Mouse (Mus musculus): ENCODE measurements around the gene Olfr808. TPM values are rescaled to one million over a fixed set of nuclear protein-coding genes. Genes with fewer than 3 reads are reported as not detected.

The Olfr808 gene
- total RNA-seq (2014; rRNA removed), result not detected in 2 replicates
- polyA plus RNA-seq (2015; fragmentation: Nextera tagmentation; extraction: Ambion mirVana), result not detected in 2 replicates

DNA sequence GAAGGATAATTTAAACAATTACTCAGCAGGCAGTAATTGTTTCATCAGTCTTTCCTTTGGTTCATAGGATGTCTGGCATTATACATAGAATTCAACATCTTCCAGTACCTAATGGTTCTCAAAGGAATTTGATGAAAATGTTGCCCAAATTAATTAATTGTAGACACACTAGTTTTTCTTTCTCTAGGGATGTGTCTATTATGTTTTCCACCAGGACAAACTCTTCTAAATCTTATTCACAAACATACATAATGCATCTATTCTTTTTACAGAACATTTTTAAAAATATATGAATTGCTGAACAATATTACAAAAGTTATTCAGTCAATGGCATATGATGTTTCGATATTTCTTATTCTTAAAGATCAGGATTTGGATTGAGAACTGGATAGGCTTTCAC, at the start of gene Olfr808:
TSS of gene Olfr808 (plus strand) at position 301 of the 400 bp plus-strand sequence.
- DNase-seq (ENCODE audit: low spot score) (no peak), ATAC-seq (no peak)
- WGBS, result 98% methylated on average over 1 of the region's 1 CpGs
- Histone ChIP-seq H3K27ac (no peak within 1 kb of the TSS), H3K4me1 (ENCODE audit: insufficient read depth, low read length) (no peaks in the 10 kb centered on the region), H3K27me3 (ENCODE audit: insufficient read depth, low read length) (no peaks in the 10 kb centered on the region), H3K9ac (replicated peaks; ENCODE audit: low read length) (no peak within 1 kb of the TSS), H3K9me3 (ENCODE audit: low read length) (no peaks in the 10 kb centered on the region), H3K4me2 (ENCODE audit: low read depth, low read length) (no peak within 1 kb of the TSS), H3K4me3 (ENCODE audit: low read length) (no peak within 1 kb of the TSS), H3K36me3 (ENCODE audit: insufficient read depth, low read length) (no peaks in the 10 kb centered on the region)
- no peak for TF ChIP-seq CTCF (IDR thresholded peaks at IDR 0.05; ENCODE audit: low read depth)

DNA sequence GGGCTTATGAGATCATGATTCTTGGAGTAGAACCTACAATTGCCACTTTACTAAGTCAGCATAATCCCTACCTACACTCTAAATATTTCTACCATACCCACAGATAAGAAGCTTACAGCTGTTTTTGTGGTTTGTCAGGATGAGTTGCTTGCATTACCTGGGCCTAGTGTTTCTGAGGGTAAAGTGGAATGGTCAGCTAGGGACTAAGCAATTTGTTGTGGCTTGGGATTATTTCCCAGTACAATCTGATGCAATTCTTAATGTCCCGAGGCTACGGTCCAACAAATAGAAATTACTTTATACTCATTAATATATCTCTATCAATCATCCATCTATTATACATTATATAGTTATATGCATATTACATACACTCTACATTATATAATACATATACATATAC, 36.0 kb upstream of the Olfr808 start, which contains the start of gene Olfr805:
TSS of gene Olfr805 (minus strand) at position 101 of the 400 bp plus-strand sequence.
- DNase-seq (ENCODE audit: low spot score) (no peak), ATAC-seq (no peak)
- Histone ChIP-seq H3K4me3 (ENCODE audit: low read length) (no peak within 1 kb of the TSS), H3K27ac (no peak within 1 kb of the TSS), H3K36me3 (ENCODE audit: insufficient read depth, low read length) (no peaks in the 10 kb centered on the region), H3K4me1 (ENCODE audit: insufficient read depth, low read length) (no peaks in the 10 kb centered on the region), H3K9ac (replicated peaks; ENCODE audit: low read length) (no peak within 1 kb of the TSS), H3K9me3 (ENCODE audit: low read length) (no peaks in the 10 kb centered on the region), H3K27me3 (ENCODE audit: insufficient read depth, low read length) (no peaks in the 10 kb centered on the region), H3K4me2 (ENCODE audit: low read depth, low read length) (no peak within 1 kb of the TSS)
- 93% methylated on average over 2 of the region's 2 CpGs for WGBS
- no peak for TF ChIP-seq CTCF (IDR thresholded peaks at IDR 0.05; ENCODE audit: low read depth)

DNA sequence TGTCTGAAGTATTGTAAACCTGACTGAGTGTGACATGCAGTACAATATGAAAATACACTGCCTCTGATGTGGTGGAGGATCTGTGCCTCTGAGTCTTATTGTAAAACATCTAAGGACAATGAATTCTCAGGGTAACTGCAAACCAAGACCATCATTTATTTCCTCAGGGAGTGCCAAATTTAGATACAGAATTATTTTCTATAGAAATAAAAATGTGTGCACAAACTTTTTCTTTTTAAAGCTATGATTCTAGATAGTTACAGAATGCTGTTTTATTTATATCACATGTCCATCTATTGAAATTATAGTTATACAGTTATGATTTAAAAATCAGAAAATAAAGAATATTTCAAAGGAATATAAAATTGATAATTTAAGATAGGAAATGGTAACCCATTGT, 23.5 kb upstream of the Olfr808 start, which contains the start of gene Olfr806:
TSS of gene Olfr806 (minus strand) at position 101 of the 400 bp plus-strand sequence.
- H3K9me3 ChIP-seq (ENCODE audit: low read length), result no peaks in the 10 kb centered on the region
- H3K27ac ChIP-seq, result no peak within 1 kb of the TSS
- DNase-seq (ENCODE audit: low spot score), result no peak
- no peaks in the 10 kb centered on the region for H3K4me1 ChIP-seq (ENCODE audit: insufficient read depth, low read length)
- no peak within 1 kb of the TSS for H3K4me3 ChIP-seq (ENCODE audit: low read length)
- H3K27me3 ChIP-seq (ENCODE audit: insufficient read depth, low read length), result no peaks in the 10 kb centered on the region
- ATAC-seq, result no peak
- H3K4me2 ChIP-seq (ENCODE audit: low read depth, low read length), result no peak within 1 kb of the TSS
- H3K36me3 ChIP-seq (ENCODE audit: insufficient read depth, low read length), result no peaks in the 10 kb centered on the region
- no peak for TF ChIP-seq CTCF (IDR thresholded peaks at IDR 0.05; ENCODE audit: low read depth)
- H3K9ac ChIP-seq (replicated peaks; ENCODE audit: low read length), result no peak within 1 kb of the TSS

DNA sequence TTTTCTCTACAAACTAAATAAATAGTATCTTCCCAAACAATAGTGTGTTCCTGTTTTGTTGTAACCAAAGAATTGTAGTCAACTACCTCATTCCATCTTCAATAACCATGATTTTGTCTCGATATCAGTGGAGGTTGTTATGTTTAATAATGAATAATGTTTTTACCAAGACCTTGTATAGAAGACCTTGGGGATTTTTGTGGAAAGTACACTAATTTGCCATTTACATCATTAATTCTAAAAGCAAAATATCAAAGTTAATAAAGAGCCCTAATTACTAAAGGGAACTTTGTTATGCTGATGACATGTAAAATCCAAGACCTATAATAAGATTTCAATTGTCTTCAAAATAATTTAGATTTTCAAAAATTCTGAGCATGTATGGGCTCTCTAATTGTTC, 7.6 kb upstream of the Olfr808 start, which contains the start of gene Olfr807:
TSS of gene Olfr807 (minus strand) at position 101 of the 400 bp plus-strand sequence.
- no peaks in the 10 kb centered on the region for H3K4me1 ChIP-seq (ENCODE audit: insufficient read depth, low read length)
- ATAC-seq (no peak), DNase-seq (ENCODE audit: low spot score) (no peak)
- no peak within 1 kb of the TSS for H3K4me2 ChIP-seq (ENCODE audit: low read depth, low read length)
- no peaks in the 10 kb centered on the region for H3K36me3 ChIP-seq (ENCODE audit: insufficient read depth, low read length)
- H3K9ac ChIP-seq (replicated peaks; ENCODE audit: low read length), result no peak within 1 kb of the TSS
- H3K27me3 ChIP-seq (ENCODE audit: insufficient read depth, low read length), result no peaks in the 10 kb centered on the region
- no peak within 1 kb of the TSS for H3K4me3 ChIP-seq (ENCODE audit: low read length)
- 94% methylated on average over 1 of the region's 1 CpGs for WGBS
- H3K27ac ChIP-seq, result no peak within 1 kb of the TSS
- H3K9me3 ChIP-seq (ENCODE audit: low read length), result no peaks in the 10 kb centered on the region
- no peak for TF ChIP-seq CTCF (IDR thresholded peaks at IDR 0.05; ENCODE audit: low read depth)

DNA sequence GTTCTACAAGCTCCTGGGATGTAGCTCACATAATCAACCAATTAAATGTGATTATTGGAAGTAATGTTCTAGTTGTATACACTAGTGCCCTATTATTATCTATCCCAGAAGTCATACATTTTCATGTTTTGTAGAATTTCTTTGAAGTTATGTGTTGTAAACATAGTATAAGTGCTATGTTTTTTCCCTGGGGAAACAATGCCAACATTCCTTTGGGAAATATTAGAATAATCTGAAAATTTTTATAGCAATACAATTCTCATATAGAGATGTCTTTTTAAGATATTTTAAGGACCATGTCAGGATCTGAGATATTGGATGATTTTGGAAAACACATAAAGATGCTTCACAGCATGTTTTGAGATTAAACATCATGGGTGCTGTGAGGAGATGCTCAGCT, 9.1 kb downstream of the Olfr808 start, which contains the start of gene Olfr809:
TSS of gene Olfr809 (plus strand) at position 301 of the 400 bp plus-strand sequence.
- Histone ChIP-seq H3K27ac (no peak within 1 kb of the TSS), H3K4me2 (ENCODE audit: low read depth, low read length) (no peak within 1 kb of the TSS), H3K4me3 (ENCODE audit: low read length) (no peak within 1 kb of the TSS), H3K9me3 (ENCODE audit: low read length) (no peaks in the 10 kb centered on the region), H3K4me1 (ENCODE audit: insufficient read depth, low read length) (no peaks in the 10 kb centered on the region), H3K36me3 (ENCODE audit: insufficient read depth, low read length) (no peaks in the 10 kb centered on the region), H3K9ac (replicated peaks; ENCODE audit: low read length) (no peak within 1 kb of the TSS), H3K27me3 (ENCODE audit: insufficient read depth, low read length) (no peaks in the 10 kb centered on the region)
- no peak for TF ChIP-seq CTCF (IDR thresholded peaks at IDR 0.05; ENCODE audit: low read depth)
- ATAC-seq, result no peak
- no peak for DNase-seq (ENCODE audit: low spot score)

DNA sequence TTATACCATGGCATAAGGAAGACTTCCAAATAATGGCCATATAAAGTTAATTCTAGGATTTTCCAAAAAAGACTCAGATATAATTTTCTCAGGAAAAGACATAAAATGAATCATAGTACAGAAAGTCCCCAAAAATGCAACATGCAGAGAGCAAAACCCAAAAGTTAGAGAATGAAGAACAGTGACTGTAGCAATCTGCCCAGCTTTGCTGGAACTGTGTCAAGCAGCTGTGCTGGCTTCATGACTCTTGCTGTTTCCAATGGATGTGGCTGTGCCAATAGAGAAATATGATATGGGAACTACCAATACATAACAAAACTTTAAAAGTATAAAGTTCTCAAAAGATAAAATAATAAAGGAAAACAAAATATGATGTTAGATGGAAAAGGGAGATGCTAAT, 12.8 kb downstream of the Olfr808 start:
- TF ChIP-seq CTCF (IDR thresholded peaks at IDR 0.05; ENCODE audit: low read depth), result no peak
- Histone ChIP-seq H3K9ac (replicated peaks; ENCODE audit: low read length) (no peak overlapping the region), H3K4me2 (ENCODE audit: low read depth, low read length) (no peak overlapping the region), H3K36me3 (ENCODE audit: insufficient read depth, low read length) (no peaks in the 10 kb centered on the region), H3K9me3 (ENCODE audit: low read length) (no peaks in the 10 kb centered on the region), H3K4me1 (ENCODE audit: insufficient read depth, low read length) (no peaks in the 10 kb centered on the region), H3K27ac (no peak overlapping the region), H3K27me3 (ENCODE audit: insufficient read depth, low read length) (no peaks in the 10 kb centered on the region), H3K4me3 (ENCODE audit: low read length) (no peak overlapping the region)
- DNase-seq (ENCODE audit: low spot score), result no peak
- no peak for ATAC-seq

DNA sequence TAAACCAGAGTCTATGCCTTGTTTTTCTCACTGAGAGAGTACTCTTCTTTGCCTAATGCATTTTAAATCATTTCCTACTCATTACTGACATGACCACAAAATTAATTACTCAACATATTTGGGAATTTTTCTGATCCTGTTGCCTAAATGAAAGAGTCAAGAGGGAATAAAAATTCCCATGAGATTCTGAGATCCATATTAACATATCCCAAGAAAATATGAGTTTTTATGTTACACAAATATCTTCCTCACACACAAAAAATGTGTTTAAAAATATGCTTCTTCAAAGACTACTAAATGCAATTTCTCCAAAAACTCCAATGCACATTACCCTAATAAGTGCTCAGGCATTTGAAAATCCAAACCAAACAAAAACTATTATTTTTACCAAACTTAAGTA, 29.5 kb downstream of the Olfr808 start, which contains the start of gene Olfr810:
TSS of gene Olfr810 (minus strand) at position 101 of the 400 bp plus-strand sequence.
- Histone ChIP-seq H3K27ac (no peak within 1 kb of the TSS), H3K9ac (replicated peaks; ENCODE audit: low read length) (no peak within 1 kb of the TSS), H3K4me3 (ENCODE audit: low read length) (no peak within 1 kb of the TSS), H3K4me1 (ENCODE audit: insufficient read depth, low read length) (no peaks in the 10 kb centered on the region), H3K9me3 (ENCODE audit: low read length) (no peaks in the 10 kb centered on the region), H3K4me2 (ENCODE audit: low read depth, low read length) (no peak within 1 kb of the TSS), H3K27me3 (ENCODE audit: insufficient read depth, low read length) (no peaks in the 10 kb centered on the region), H3K36me3 (ENCODE audit: insufficient read depth, low read length) (no peaks in the 10 kb centered on the region)
- DNase-seq (ENCODE audit: low spot score) (no peak), ATAC-seq (no peak)
- no peak for TF ChIP-seq CTCF (IDR thresholded peaks at IDR 0.05; ENCODE audit: low read depth)
